Mouse (Mus musculus) kidney, adult 2 months (tissue): ENCODE measurements around the gene Spred2.

Source experiments
- CTCF ChIP-seq: fragments of 200-500 bp; conservative IDR thresholded peaks from 2 replicates; pipeline ENCODE4 v1.5.1; 2011; ENCODE audit warnings: low read depth, mild to moderate bottlenecking, control low read depth, low read length, moderate library complexity, mixed read lengths; ENCODE audit not compliant: insufficient read depth, insufficient read length
- POLR2A ChIP-seq: fragments of 200-500 bp; IDR thresholded peaks from one replicate; pipeline ENCODE4 v1.6.1; 2011; ENCODE audit warnings: low read depth, low read length, control low read depth

DNA sequence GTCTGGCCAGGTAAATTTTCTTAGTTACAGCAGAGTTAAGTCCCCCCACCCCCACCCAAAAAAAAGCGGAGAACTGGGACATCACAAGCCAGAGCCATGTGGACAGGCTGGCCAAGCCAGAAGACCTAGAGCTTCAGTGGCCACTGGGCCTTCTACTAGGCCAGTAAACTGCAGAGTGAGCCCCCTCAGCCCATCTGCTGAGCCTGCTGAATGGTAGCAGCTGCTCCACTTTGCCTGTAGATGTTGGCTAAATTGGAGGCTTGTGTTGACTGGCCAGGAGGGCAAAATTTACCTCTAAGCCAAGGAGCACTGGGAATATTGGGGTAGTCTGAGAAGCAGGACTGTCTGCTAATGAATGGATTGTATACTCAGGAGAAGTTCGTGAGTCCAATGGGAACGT lies 36.4 kb downstream of the Spred2 start:
- TF ChIP-seq CTCF = no peak
- TF ChIP-seq POLR2A = no peak
